Mouse (Mus musculus) cortical plate, adult 2 months (tissue): Measurements from ENCODE around the gene Tbccd1.

Source experiments
- CTCF ChIP-seq: fragments of 200-500 bp; IDR thresholded peaks from 2 replicates; pipeline ENCODE4 v1.5.1; 2011; ENCODE audit warnings: mild to moderate bottlenecking, control low read depth, low read length; ENCODE audit not compliant: insufficient read depth; ENCODE audit errors: extremely low read depth
- POLR2A ChIP-seq: fragments of 200-500 bp; IDR thresholded peaks from 2 replicates; pipeline ENCODE4 v1.6.1; 2011; ENCODE audit warnings: mild to moderate bottlenecking, low read length, control low read depth; ENCODE audit not compliant: insufficient read depth; ENCODE audit errors: extremely low read depth

GRCm38 (mm10) chr16:22800849-22801109 lies 56.7 kb downstream of the Tbccd1 start:
- no peak for TF ChIP-seq CTCF
- no peak for TF ChIP-seq POLR2A
